Comparison of ENCODE assay signal across 34 mouse cellular contexts in the genomic region with DNA sequence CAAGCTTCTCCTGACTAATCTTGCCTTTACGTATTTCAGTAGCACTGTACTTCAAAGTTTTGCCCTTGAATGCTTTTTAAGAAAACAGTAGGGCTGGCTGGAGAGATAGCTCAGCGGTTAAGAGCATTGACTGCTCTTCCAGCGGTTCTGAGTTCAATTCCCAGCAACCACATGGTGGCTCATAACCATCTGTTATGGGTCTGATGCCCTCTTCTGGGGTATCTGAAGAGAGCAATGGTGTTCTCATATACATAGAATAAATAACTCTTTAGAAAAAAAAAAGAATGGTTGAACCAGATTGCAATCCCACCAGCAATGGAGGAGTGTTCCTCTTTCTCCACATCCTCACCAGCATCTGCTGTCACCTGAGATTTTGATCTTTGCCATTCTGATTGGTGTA.
"Had no signal": no experiment of that assay in that cellular context is flagged by ENCODE, and none has a peak within 500 bp of the region (broad histone marks: within the 10 kb centered on the region; RNA-seq: fewer than 3 reads in every experiment).

No protein-coding gene starts in this region.

- ATAC-seq: hindbrain, embryonic 16.5 days; hindbrain, postnatal 0 days; inflammation-experienced regulatory T-cells, adult 6 months; intestine, embryonic 15.5 days; intestine, embryonic 16.5 days; intestine, postnatal 0 days had no signal

- H3K27me3 ChIP-seq: heart, embryonic 12.5 days; heart, embryonic 13.5 days; heart, embryonic 15.5 days; hindbrain, embryonic 12.5 days; hindbrain, embryonic 15.5 days; intestine, embryonic 15.5 days; kidney, embryonic 15.5 days had no signal

- H3K4me3 ChIP-seq: heart, embryonic 12.5 days; heart, embryonic 13.5 days; heart, embryonic 15.5 days; hindbrain, embryonic 10.5 days; hindbrain, embryonic 12.5 days; hindbrain, embryonic 13.5 days; hindbrain, embryonic 15.5 days; intestine, embryonic 15.5 days; kidney, embryonic 15.5 days; layer of hippocampus, adult 2 months; left cerebral cortex, adult 2 months had no signal

- H3K4me2 ChIP-seq: heart, embryonic 11.5 days; heart, embryonic 12.5 days; heart, embryonic 13.5 days; heart, embryonic 15.5 days; hindbrain, embryonic 12.5 days; hindbrain, embryonic 13.5 days; hindbrain, embryonic 14.5 days; hindbrain, embryonic 15.5 days; intestine, embryonic 15.5 days; kidney, embryonic 15.5 days had no signal

- H3K9ac ChIP-seq: heart, embryonic 12.5 days; heart, embryonic 13.5 days; heart, embryonic 15.5 days; hindbrain, embryonic 12.5 days; hindbrain, embryonic 13.5 days; hindbrain, embryonic 14.5 days; hindbrain, embryonic 15.5 days; intestine, embryonic 15.5 days; kidney, embryonic 15.5 days had no signal

- H3K4me1 ChIP-seq: heart, embryonic 12.5 days; heart, embryonic 13.5 days; heart, embryonic 15.5 days; hindbrain, embryonic 10.5 days; hindbrain, embryonic 12.5 days; hindbrain, embryonic 13.5 days; hindbrain, embryonic 15.5 days; intestine, embryonic 15.5 days; kidney, embryonic 15.5 days had no signal

- H3K36me3 ChIP-seq: heart, embryonic 12.5 days; heart, embryonic 13.5 days; heart, embryonic 15.5 days; hindbrain, embryonic 10.5 days; hindbrain, embryonic 12.5 days; hindbrain, embryonic 13.5 days; hindbrain, embryonic 15.5 days; intestine, embryonic 15.5 days; kidney, embryonic 15.5 days had no signal

- H3K9me3 ChIP-seq: heart, embryonic 12.5 days; heart, embryonic 13.5 days; heart, embryonic 15.5 days; hindbrain, embryonic 10.5 days; hindbrain, embryonic 12.5 days; hindbrain, embryonic 15.5 days; intestine, embryonic 15.5 days; kidney, embryonic 15.5 days had no signal

- H3K27ac ChIP-seq: heart, embryonic 13.5 days; heart, embryonic 15.5 days; hindbrain, embryonic 10.5 days; hindbrain, embryonic 12.5 days; hindbrain, embryonic 13.5 days; hindbrain, embryonic 14.5 days; hindbrain, embryonic 15.5 days; hindbrain, postnatal 0 days; intestine, embryonic 15.5 days; kidney, embryonic 15.5 days; kidney, postnatal 0 days; layer of hippocampus, adult 2 months; left cerebral cortex, adult 2 months had no signal

- DNase-seq: heart, postnatal 10 days; heart, postnatal 14 days; heart, postnatal 4 days; kidney, adult 11 months; kidney, adult 18-20 months; kidney, adult 2 months; kidney, adult 8-10 months; kidney, adult 9 months; kidney, postnatal 10 days; kidney, postnatal 14 days; kidney, postnatal 25 days; kidney, postnatal 36 days; kidney, postnatal 4 days; layer of hippocampus, adult 9-11 months; layer of hippocampus, postnatal 36 days had no signal
